Mouse (Mus musculus) adrenal gland, adult 8-10 months (tissue): Measurements from ENCODE around the gene Lhpp. TPM values are rescaled to one million over a fixed set of nuclear protein-coding genes. Genes with fewer than 3 reads are reported as not detected.
"Not testable (repeated sequence)": the region's sequence is repeated elsewhere in the genome, so short reads cannot be mapped to it uniquely, and the experiment has no call there.

Experiments used
- DNase-seq: peaks from one replicate; pipeline ENCODE4 v3.0.0; 2022
- total RNA-seq, 4 experiments: library from RNA; stranded (reverse); gene quantifications; 2 replicates each; pipeline ENCODE4 v1.2.4; 2022

Gene Lhpp
- total RNA-seq, 4 experiments from 2014 or later, result 26.7 to 38.0 (median 29.8) TPM

GRCm38 (mm10) chr7:132646514-132646913 lies 36.1 kb downstream of the Lhpp start:
- DNase-seq, result no peak

GRCm38 (mm10) chr7:132654412-132654811 lies 44.0 kb downstream of the Lhpp start:
- no peak for DNase-seq

DNA sequence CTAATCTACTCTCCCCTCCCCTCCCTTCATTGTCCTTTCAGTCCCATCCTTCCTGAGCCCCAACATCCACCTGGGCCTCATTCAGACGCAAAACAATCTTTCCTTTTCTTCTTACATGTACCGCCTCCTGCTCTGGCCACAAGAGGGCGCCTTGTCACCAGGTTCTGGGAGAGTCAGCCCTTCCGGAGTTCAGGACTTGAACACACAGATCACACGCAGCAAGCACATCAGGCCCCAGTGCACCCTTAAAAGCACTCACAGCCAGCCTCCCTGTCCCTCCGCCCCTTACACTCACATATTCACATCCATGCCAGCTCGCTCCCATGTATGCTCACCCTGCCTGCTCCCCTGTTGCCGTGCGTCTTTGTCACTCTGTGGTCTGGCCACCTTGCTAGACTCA lies 45.6 kb downstream of the Lhpp start:
- DNase-seq, result peak; percentile 78

- DNase-seq, result peak; percentile 82
Measured at GRCm38 (mm10) chr7:132656548-132656947, 46.1 kb downstream of the Lhpp start.

DNA sequence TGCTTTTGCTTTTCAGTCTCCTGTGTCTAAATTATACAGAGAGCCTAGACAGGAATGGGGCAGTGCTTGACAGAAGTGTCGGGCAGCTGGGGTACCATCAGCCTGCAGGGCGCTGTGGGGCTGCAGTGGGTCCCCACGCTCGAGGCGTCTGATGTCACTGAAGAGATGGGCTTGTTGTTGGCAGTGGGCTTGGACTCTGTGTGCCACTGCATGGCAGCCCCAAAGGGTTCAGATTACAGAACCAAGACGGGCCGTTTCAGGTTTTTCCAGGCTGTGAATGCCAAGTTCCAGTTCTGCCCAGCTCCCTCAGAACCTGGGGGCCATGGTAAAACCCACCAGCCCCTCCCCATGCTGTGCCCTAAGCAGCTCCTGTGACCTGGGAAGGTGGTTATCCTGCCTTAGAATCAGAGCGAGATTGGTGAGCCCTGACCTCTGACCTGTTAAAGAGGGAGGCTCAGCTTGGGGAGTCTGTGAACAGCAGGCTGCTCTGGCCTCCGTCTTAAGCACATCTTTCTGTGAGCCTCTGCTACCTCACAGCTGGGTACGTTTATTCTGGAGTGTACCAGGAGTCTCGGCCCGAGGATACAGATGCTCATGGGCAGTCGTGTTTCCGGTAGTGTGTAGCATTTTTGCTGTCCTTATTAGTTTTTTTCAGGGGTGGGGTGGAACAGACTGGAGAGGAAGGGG lies 47.1 kb downstream of the Lhpp start:
- no peak for DNase-seq

DNA sequence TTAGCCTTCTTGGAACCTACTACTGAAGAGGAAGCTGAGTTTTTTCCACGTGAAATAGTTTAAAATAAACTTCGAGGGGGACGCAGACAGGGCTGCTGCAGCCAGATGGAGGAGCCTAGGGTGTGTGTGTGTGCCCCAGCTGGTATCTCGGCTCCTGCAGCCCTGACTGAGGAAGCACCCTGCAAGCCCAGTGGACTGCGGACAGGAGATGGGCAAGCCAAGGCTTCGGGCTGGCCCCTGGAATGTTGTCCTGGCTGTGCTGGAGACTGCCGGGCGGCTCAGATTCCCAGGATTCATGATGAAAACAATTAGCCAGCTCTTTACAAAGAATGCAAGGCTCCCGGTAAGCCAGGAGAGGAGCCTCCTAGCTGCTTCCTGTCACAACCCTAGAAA lies 47.6 kb downstream of the Lhpp start:
- DNase-seq, result no peak

- DNase-seq, result no peak
Measured at GRCm38 (mm10) chr7:132658688-132659087, 48.2 kb downstream of the Lhpp start.

DNA sequence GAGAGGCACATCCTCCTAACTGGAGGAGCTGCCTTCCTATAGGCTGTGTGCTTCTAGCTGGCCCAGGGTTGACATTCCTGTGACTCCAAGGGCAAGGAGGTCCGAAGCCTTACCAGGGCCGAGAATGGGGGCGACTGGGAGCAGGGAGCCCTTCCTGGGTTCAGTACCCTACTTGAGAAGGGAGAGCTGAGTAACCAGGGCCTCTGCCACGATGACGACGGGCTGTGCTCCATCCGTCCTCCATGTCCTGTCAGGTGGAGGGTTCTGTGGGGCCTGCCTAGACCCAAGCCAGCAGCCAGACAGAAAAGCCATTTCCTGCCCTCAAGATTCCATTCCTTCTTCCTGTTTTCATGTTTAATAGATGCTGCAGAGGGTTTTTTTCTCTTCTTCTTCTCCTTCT lies 49.2 kb downstream of the Lhpp start:
- DNase-seq, result no peak

DNA sequence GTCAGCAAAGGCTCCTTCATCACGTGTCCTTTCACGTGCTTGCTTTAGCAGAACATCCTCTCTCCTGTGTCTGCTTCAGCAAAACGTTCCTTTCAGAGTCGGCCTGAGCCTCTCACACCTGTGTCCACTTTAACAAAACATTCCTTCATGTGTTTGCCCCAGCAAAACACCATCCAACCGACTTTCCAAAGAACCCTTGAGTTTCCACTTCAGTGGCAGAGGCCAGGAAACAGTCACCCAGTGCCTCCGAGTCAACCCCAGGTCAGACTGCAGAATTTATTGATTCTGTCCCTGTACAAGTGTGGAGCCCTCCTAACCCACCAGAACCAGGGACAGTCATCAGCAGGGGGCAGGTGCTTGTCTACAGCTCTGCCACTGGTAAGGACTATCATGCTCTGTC lies 52.4 kb downstream of the Lhpp start:
- not testable (repeated sequence) for DNase-seq

DNA sequence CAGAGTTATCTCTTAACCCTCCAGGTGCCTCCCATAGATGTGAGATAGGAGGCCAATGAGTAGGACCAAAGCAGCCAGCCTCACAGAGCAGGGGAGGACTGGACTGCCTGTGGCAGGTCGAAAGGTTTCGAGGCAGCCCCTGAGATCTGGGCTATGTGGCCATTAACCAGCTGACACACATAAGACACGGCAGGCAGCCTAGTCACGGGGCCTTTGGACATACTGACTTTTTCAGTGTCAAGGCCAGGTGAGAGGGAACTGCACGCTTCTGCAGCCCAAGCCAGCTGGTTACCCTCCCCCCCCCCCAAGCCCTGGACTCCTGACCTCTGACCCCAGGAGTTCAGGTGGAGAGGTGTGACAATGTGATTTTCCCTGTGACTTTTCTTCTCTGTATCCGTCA lies 54.4 kb downstream of the Lhpp start:
- DNase-seq, result no peak

- no peak for DNase-seq
Measured at GRCm38 (mm10) chr7:132665664-132666382, 55.4 kb downstream of the Lhpp start.

GRCm38 (mm10) chr7:132666516-132666915 lies 56.1 kb downstream of the Lhpp start:
- no peak for DNase-seq

DNA sequence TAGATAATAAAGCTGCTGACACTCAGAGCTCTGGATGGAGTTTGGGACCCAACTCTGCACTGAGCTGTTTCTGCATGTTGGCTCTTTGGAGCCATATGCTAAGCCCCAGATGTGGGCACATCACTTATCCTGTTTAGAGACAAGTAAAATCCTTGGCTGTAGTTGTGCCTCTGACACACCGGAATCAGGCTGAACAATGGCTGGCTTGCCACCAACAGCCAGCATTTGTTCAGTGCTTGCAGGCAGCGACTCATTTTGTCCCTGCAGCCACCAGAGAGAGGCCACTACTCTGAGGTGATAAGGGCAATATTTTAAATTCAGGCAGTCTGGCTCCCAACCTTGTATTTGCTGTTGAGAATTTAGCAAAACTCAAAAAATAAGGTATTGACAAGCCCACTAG lies 58.2 kb downstream of the Lhpp start:
- no peak for DNase-seq

DNA sequence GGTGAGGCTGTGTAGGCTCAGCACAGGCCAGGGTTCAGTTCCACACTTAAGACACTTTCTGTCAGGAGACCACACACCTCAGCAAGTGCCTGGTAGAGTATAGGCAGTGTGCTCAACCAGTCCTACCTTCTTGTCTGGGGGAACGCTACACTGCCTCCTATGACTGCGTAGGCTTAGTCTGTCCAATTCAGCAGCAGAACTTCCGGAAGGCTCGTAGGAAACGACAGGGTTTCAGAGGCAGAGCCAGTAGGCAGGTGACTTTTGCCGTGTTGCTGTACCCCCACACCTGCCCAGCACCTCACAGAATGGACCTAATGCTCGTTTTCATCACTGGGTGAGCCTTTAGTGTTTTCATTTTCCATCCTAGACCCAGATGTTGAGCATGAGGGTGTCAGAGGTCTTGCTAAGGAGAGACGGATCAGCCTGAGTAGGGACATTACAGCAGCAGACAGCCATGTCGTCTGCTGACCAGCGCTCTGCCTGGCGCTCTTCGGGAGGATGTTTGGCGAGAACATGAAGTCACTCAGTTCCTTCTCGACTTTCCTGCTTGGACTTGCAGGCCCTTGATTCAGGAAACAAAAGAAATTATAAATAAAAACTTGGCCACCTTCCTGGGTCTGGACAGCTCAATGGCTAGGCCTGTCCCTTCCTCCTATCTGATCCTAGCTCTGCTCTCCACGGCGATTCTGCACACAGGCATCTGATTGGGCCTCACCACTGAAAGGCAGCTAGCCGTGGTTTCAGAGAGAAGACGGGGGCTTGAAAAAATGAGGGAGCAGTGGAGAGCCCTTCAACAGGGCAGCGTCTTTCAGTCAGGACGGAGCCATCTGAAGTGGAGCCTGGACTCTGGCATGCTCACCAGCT lies 59.8 kb downstream of the Lhpp start:
- no peak for DNase-seq

DNA sequence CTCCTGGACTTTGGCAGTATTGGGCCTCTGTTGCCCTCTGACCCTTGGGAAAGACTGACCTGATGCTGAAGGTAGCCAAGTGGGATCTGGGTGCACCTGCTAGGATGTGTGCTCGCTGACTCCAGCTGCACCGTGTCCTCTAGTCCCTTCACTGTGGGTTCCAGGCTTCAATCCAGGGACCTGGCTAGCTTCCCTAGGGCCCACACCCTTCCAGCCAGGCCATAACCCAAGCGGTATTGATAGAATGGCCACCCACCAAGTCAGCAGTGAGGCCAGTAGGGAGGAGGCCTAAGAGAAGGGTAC lies 60.4 kb downstream of the Lhpp start:
- DNase-seq, result no peak

GRCm38 (mm10) chr7:132672481-132672959 lies 62.1 kb downstream of the Lhpp start:
- peak; percentile 41 for DNase-seq

DNA sequence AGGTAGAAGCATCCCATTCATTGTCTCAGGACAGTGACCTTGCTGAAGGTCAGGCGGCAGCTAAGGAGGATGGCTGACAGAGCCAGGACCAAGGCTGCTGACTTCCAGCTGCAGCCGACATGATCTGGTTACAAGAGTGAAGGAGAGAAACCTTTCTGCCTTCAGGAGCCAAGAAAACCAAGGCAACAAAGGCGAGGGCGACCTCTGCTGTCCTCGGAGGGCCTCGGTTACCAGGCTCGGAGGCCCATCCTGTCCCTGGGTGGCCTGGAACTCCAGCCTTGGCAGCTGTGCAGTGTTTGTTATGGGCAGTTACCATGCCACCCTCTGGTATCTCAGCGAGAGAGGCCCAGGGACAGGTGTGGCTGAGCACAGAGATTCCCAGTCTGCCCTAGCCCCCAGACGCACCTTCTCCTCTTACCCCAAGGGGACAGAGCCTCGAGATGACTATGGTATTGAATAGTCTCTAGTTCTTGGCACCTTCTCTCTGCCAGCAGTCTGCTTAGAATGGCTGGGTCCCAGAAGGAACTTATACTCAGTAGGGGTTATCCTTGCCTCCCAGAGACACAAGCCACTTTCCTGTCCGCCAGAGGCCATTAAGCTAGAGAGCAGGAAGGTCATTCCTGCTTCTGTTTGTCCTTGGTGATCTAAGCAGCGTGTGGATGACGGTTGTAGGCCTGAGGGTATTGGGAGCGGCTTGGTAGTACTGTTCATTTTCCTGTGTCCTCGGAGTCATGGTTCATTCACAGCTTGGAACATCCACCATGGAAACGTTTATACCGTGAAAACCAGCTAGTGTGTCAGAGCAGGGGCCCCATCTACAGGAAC lies 63.7 kb downstream of the Lhpp start:
- peak; percentile 59 for DNase-seq

GRCm38 (mm10) chr7:132675922-132676321 lies 65.5 kb downstream of the Lhpp start:
- DNase-seq, result no peak

DNA sequence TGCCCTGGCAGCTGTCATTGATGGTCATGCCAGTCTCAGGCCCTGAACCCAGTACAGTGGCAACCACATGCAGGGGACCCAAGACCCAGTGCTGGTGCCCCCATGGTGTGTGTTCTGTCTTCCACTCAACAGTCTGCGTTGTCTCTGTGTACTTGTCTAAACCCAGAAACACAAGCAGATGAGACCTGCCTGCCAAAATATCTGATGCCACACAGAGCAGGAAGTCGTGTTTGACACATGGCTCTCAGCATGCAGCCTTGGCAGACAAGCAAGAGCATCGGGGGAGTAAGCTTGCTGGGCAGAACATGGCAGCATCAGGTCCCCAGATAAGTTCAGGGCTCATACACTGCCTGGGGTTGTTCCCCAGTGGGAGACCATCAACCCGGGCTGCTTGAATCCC lies 68.7 kb downstream of the Lhpp start:
- DNase-seq, result no peak

GRCm38 (mm10) chr7:132679549-132679948 lies 69.1 kb downstream of the Lhpp start:
- DNase-seq, result no peak

- DNase-seq, result no peak
Measured at GRCm38 (mm10) chr7:132681296-132681695, 70.9 kb downstream of the Lhpp start.

- no peak for DNase-seq
Measured at GRCm38 (mm10) chr7:132681831-132682230, 71.4 kb downstream of the Lhpp start.
